Mouse (Mus musculus): ENCODE measurements around the gene Spag6. TPM values are rescaled to one million over a fixed set of nuclear protein-coding genes. Genes with fewer than 3 reads are reported as not detected.

Spag6 gene
- polyA plus RNA-seq, 1 experiment from 2014 or later = not detected

- no peak overlapping the region for H3K27ac ChIP-seq
- no peaks in the 10 kb centered on the region for H3K79me2 ChIP-seq (ENCODE audit: inconsistent target)
- no peak overlapping the region for H3K4me3 ChIP-seq (ENCODE audit: inconsistent target)
- WGBS (ENCODE audit: missing documents) = 70% methylated on average over 6 of the region's 9 CpGs
- H3K36me3 ChIP-seq (ENCODE audit: inconsistent target) = no peaks in the 10 kb centered on the region
Observed at GRCm38 (mm10) chr2:18731718-18732117, 37.9 kb downstream of the Spag6 start.

GRCm38 (mm10) chr2:18734394-18735127 is 40.7 kb downstream of the Spag6 start:
- Histone ChIP-seq H3K79me2 (ENCODE audit: inconsistent target) (no peaks in the 10 kb centered on the region), H3K4me3 (ENCODE audit: inconsistent target) (no peak overlapping the region), H3K27ac (no peak overlapping the region), H3K36me3 (ENCODE audit: inconsistent target) (no peaks in the 10 kb centered on the region)
- WGBS (ENCODE audit: missing documents) = 28% methylated on average over 5 of the region's 5 CpGs

- Histone ChIP-seq H3K27ac (no peak overlapping the region), H3K36me3 (ENCODE audit: inconsistent target) (no peaks in the 10 kb centered on the region), H3K4me3 (ENCODE audit: inconsistent target) (no peak overlapping the region), H3K79me2 (ENCODE audit: inconsistent target) (no peaks in the 10 kb centered on the region)
- 93% methylated on average over 8 of the region's 8 CpGs for WGBS (ENCODE audit: missing documents)
Observed at GRCm38 (mm10) chr2:18737040-18737439, 43.2 kb downstream of the Spag6 start.

- Histone ChIP-seq H3K4me3 (ENCODE audit: inconsistent target) (no peak overlapping the region), H3K27ac (no peak overlapping the region), H3K36me3 (ENCODE audit: inconsistent target) (no peaks in the 10 kb centered on the region), H3K79me2 (ENCODE audit: inconsistent target) (no peaks in the 10 kb centered on the region)
- WGBS (ENCODE audit: missing documents) = 78% methylated on average over 2 of the region's 2 CpGs
Observed at GRCm38 (mm10) chr2:18739216-18739615, 45.4 kb downstream of the Spag6 start.

- Histone ChIP-seq H3K36me3 (ENCODE audit: inconsistent target) (no peaks in the 10 kb centered on the region), H3K27ac (no peak overlapping the region)
Observed at GRCm38 (mm10) chr2:18756144-18756543, 62.3 kb downstream of the Spag6 start.

GRCm38 (mm10) chr2:18764846-18765245 is 71.0 kb downstream of the Spag6 start:
- H3K36me3 ChIP-seq (ENCODE audit: inconsistent target) = no peaks in the 10 kb centered on the region
- no peak overlapping the region for H3K27ac ChIP-seq
- WGBS (ENCODE audit: missing documents) = 50% methylated on average over 2 of the region's 2 CpGs
- no peak overlapping the region for H3K4me3 ChIP-seq (ENCODE audit: inconsistent target)
- no peaks in the 10 kb centered on the region for H3K79me2 ChIP-seq (ENCODE audit: inconsistent target)

More at GRCm38 (mm10) chr2:18756144-18756543, 62.3 kb downstream of the Spag6 start:
- Histone ChIP-seq H3K79me2 (ENCODE audit: inconsistent target) (no peaks in the 10 kb centered on the region), H3K4me3 (ENCODE audit: inconsistent target) (no peak overlapping the region)
- WGBS (ENCODE audit: missing documents) = 40% methylated on average over 2 of the region's 2 CpGs

GRCm38 (mm10) chr2:18765481-18766249 is 71.8 kb downstream of the Spag6 start:
- WGBS (ENCODE audit: missing documents) = 7% methylated on average over 12 of the region's 12 CpGs
- H3K27ac ChIP-seq = peak overlapping the region; percentile 86; the same call in 1 of the 2 replicates
- no peaks in the 10 kb centered on the region for H3K79me2 ChIP-seq (ENCODE audit: inconsistent target)
- H3K4me3 ChIP-seq (ENCODE audit: inconsistent target) = peak overlapping the region; percentile 72
- no peaks in the 10 kb centered on the region for H3K36me3 ChIP-seq (ENCODE audit: inconsistent target)

- peak overlapping the region; percentile 72 for H3K4me3 ChIP-seq (ENCODE audit: inconsistent target)
- WGBS (ENCODE audit: missing documents) = 3% methylated on average over 4 of the region's 4 CpGs
- H3K36me3 ChIP-seq (ENCODE audit: inconsistent target) = no peaks in the 10 kb centered on the region
- peak overlapping the region; percentile 86 for H3K27ac ChIP-seq
- H3K79me2 ChIP-seq (ENCODE audit: inconsistent target) = no peaks in the 10 kb centered on the region
Observed at GRCm38 (mm10) chr2:18766441-18766820, 72.6 kb downstream of the Spag6 start.

- Histone ChIP-seq H3K79me2 (ENCODE audit: inconsistent target) (no peaks in the 10 kb centered on the region), H3K4me3 (ENCODE audit: inconsistent target) (peak overlapping the region; percentile 72), H3K36me3 (ENCODE audit: inconsistent target) (no peaks in the 10 kb centered on the region), H3K27ac (peak overlapping the region; percentile 86)
- under 1% methylated on average over 56 of the region's 56 CpGs for WGBS (ENCODE audit: missing documents)
Observed at GRCm38 (mm10) chr2:18766821-18767541, 73.1 kb downstream of the Spag6 start.

GRCm38 (mm10) chr2:18768414-18768813 is 74.6 kb downstream of the Spag6 start:
- no peaks in the 10 kb centered on the region for H3K36me3 ChIP-seq (ENCODE audit: inconsistent target)
- no peak overlapping the region for H3K4me3 ChIP-seq (ENCODE audit: inconsistent target)
- H3K27ac ChIP-seq = no peak overlapping the region
- WGBS (ENCODE audit: missing documents) = 100% methylated on average over 2 of the region's 2 CpGs
- no peaks in the 10 kb centered on the region for H3K79me2 ChIP-seq (ENCODE audit: inconsistent target)

- WGBS (ENCODE audit: missing documents) = 40% methylated on average over 8 of the region's 8 CpGs
- Histone ChIP-seq H3K36me3 (ENCODE audit: inconsistent target) (no peaks in the 10 kb centered on the region), H3K27ac (no peak overlapping the region), H3K79me2 (ENCODE audit: inconsistent target) (no peaks in the 10 kb centered on the region), H3K4me3 (ENCODE audit: inconsistent target) (no peak overlapping the region)
Observed at GRCm38 (mm10) chr2:18772413-18772812, 78.6 kb downstream of the Spag6 start.

GRCm38 (mm10) chr2:18774326-18774725 is 80.5 kb downstream of the Spag6 start:
- Histone ChIP-seq H3K4me3 (ENCODE audit: inconsistent target) (no peak overlapping the region), H3K79me2 (ENCODE audit: inconsistent target) (no peaks in the 10 kb centered on the region), H3K36me3 (ENCODE audit: inconsistent target) (no peaks in the 10 kb centered on the region), H3K27ac (no peak overlapping the region)
- 94% methylated on average over 6 of the region's 6 CpGs for WGBS (ENCODE audit: missing documents)

GRCm38 (mm10) chr2:18778220-18778619 is 84.4 kb downstream of the Spag6 start:
- WGBS (ENCODE audit: missing documents) = 72% methylated on average over 9 of the region's 9 CpGs
- Histone ChIP-seq H3K36me3 (ENCODE audit: inconsistent target) (no peaks in the 10 kb centered on the region), H3K4me3 (ENCODE audit: inconsistent target) (no peak overlapping the region), H3K79me2 (ENCODE audit: inconsistent target) (no peaks in the 10 kb centered on the region), H3K27ac (no peak overlapping the region)

GRCm38 (mm10) chr2:18779830-18780229 is 86.0 kb downstream of the Spag6 start:
- Histone ChIP-seq H3K36me3 (ENCODE audit: inconsistent target) (no peaks in the 10 kb centered on the region), H3K27ac (no peak overlapping the region), H3K79me2 (ENCODE audit: inconsistent target) (no peaks in the 10 kb centered on the region), H3K4me3 (ENCODE audit: inconsistent target) (no peak overlapping the region)
- 56% methylated on average over 3 of the region's 3 CpGs for WGBS (ENCODE audit: missing documents)

GRCm38 (mm10) chr2:18781296-18781695 is 87.5 kb downstream of the Spag6 start:
- Histone ChIP-seq H3K79me2 (ENCODE audit: inconsistent target) (no peaks in the 10 kb centered on the region), H3K36me3 (ENCODE audit: inconsistent target) (no peaks in the 10 kb centered on the region), H3K27ac (no peak overlapping the region), H3K4me3 (ENCODE audit: inconsistent target) (no peak overlapping the region)
- WGBS (ENCODE audit: missing documents) = 99% methylated on average over 7 of the region's 7 CpGs

All from macrophage (primary cell).